Mouse (Mus musculus) right cerebral cortex, postnatal 14 days (tissue): ENCODE measurements around the gene Ccdc78.
"Not testable (repeated sequence)": the region's sequence is repeated elsewhere in the genome, so short reads cannot be mapped to it uniquely, and the experiment has no call there.

Experiments used
- DNase-seq: peaks from one replicate; pipeline ENCODE4 v3.0.0; 2022

Gene Ccdc78

DNA sequence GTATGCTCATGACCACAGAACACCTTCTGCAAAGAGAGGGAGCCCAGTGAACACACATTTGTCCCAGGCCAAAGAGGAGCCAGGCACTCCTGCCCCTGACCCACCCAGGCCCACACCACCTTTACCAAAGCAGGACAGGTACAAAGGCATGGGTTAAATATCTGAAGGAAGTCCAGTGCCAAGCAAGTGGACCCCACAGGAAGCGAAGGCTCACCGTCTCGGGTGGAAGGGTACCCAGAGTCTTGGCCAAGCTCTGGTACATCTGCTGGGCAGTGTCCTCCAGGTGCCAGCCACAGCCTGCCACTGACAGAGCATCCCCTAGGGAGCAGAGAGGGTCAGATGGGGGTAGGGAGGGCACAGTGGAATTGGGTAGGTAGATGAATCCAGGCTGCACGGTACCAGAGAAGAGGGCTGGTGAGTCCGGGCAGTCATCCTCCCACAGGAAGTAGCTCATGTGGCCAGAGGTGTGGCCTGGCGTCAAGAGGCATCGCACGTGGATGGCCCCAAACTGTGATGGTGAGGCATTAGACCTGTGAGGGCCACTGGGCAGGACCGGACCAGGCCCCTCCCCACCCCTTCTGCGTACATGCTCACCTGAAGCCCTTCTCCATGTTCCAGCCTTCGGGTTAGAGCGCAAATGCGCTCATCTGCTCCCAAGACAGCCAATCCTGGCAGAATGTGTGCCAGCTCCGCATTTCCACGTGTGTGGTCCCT is 2.4 kb upstream of the Ccdc78 start:
- DNase-seq = no peak

DNA sequence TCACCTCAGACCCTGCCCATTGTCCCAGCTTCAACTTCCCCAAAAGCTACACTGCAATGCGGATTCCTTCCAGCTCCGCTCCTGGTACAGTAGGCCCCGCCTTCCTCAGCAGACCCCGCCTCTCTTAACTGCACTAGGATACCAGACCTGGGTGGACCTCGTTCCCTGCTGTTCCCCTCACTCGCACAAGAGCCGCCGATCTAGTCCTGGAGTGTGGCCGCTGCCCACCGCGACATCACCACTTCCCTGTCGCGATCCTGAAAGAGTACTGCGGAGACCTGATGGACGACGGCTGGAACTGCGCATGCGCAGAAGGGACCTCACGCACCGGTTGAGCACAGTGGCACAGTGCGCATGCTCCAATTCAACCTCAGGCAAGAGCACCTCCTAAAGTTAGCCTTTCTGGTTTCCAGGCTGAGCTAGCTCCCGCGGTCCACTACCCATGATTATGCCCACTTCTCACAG is 1.1 kb upstream of the Ccdc78 start, which contains the start of gene Haghl:
Gene Haghl, minus strand, starts transcription at position 393 of the 465 bp plus-strand sequence.
- peak; percentile 99 for DNase-seq

GRCm38 (mm10) chr17:25786781-25787504 is 563 bp downstream of the Ccdc78 start:
- no peak for DNase-seq

DNA sequence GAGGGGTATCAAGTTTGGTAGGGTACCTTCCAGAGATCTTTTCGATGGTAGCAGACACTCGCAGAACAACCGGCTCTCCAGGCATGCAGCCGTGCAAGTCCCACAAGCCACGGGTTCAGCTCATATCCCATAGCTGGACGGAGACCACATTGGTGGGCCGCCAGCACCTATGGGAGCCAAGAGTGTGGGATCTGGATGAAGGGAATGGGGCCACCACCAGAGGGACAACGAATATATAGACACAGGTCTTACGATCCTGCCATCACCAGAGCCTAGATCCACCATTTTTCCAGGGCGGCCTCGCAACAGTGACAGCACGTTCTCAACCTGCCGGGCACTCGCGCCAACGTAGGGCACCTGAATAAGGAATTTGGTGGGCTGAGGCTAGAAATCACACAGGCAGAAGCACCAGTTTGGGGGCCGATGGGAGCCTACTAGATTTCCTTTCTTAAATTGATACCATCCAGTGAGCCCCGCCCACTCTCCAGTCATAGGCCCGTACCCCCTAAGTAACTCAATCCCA is 5.0 kb downstream of the Ccdc78 start:
- no peak for DNase-seq

DNA sequence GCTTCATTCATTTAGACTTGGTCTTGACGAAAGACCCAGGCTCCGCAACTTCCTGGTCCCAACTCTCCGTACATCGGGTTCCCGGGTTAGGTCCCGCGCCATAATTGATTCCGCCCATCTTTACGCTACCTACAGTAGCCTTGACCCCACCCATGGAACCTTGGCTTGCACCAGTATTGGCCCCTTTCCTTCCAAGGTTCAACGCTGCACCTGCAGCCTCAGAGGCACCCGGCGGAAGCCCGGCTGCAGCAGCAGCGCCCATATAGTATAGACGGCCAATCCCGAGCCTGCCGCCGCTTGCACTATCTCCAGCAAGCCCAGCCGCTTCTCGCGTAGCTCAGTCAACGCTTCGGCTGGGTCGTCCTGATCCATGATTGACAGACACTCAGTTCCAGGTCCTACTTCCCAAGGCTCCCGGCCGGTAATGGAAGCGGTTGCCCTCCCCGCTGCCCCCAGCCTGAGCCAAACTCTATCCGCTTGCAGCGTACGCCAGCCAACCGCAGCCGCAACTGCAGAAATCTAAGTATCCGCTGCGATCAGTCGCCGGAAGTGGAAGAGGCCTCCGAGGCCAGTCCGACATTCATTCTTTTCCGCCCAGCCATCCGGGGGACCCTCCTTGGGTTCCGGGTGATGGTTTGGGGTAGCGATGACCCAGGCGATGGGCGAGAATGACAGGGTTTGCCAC is 5.6 kb downstream of the Ccdc78 start:
- DNase-seq = peak; percentile 83

GRCm38 (mm10) chr17:25792615-25793014 is 6.2 kb downstream of the Ccdc78 start, which contains the start of gene Fam173a:
Gene Fam173a (minus strand): TSS chr17:25792901.
- DNase-seq = peak; percentile 75

GRCm38 (mm10) chr17:25794197-25794596 is 7.8 kb downstream of the Ccdc78 start:
- DNase-seq = no peak

- DNase-seq = no peak
These were observed 8.6 kb downstream of the Ccdc78 start for GRCm38 (mm10) chr17:25794998-25795397.

DNA sequence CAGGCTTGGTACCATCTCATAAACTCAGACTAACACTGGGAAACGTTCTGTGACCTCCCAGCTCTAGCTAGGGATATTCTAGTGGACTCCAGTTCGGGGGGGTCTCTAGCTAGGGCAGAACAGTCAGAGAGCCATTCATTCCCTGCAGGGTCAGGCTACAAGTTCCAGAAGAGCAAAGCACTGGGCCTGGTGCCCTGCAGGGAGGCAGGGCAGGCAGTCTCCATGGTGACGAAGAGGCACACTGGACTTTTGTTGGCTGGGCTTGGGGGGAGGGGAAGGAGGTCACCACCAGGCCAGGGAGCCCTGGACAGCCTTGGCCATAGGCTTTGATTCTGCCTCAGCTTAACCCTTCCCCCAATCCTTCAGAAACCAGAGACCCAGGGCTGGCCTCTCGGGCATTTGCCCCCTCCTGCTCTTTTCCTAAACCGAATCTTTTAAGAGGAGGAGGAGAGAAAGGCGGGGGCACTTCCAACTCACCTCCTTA is 9.3 kb downstream of the Ccdc78 start, which contains the start of gene AC134908.4:
Gene AC134908.4, minus strand, starts transcription at position 51 of the 484 bp plus-strand sequence.
- DNase-seq = peak; percentile 42

DNA sequence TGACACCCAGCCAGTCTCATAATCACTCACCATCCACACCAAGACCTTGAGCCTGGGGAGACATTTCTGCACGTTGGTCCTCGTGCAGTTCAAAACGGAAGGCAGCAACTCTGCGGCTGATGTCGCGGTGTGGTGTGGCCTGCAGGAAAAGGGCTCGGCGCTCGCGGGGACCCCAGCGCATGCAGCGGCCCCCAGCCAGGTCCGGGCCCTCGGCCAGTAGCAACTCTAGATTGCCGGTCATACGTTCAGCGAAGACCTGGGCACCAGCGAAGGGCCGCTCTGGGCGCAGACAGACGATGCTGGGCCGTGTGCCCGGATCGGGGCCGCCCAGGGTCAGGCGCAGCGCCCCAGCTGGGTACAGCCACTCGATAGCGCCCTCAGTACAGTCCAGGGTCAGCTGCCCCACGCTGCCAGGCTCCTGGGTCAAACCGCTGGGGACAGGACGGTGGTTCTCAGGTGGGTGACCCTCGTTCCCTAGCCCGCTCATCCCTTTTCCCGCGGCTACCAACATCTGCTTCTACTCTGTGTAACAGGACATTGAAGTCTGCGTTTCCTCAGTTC is 9.9 kb downstream of the Ccdc78 start:
- no peak for DNase-seq

DNA sequence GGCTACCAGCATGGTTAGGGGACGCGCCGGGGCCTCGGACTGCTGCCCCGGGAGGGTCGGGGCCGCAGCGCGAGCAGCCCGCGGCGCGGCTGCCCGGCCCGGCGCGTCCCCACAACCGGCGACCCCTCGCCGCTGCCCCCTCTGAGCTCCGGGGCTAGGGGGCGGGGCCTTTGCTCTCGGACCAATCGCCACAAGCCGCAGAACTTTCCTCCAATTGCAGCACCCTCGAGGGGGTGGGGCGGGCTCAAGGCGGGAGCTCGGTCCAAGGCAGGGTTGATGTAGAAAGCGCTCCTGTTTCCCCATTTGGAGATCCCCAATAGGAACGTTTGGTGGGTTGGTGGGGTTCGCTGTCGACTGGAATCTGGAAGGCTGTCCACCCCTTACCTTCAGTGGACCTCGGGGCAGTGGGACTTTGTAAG is 10.6 kb downstream of the Ccdc78 start, which contains the start of gene Metrn:
Gene Metrn, minus strand, starts transcription at position 186 of the 419 bp plus-strand sequence.
- DNase-seq = peak; percentile 75

DNA sequence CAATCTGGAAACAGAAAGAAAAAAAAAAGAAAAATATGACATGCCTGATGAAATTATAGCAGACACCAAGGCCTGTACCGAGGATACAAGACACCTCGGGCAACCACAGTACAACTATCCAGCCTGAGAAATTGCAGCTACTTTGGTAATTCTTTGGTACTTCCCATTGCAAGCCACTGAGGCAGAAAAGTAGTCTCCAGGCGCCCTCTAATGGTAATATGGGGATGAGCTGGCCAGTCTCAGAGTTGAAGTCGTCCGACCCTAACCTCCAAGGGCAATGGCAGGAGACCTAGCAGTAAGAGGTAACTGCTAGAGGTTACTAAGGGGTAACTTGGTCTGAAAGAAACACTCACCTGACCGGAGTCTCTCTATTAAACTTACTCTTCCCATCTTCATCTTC is 14.6 kb downstream of the Ccdc78 start:
- no peak for DNase-seq

GRCm38 (mm10) chr17:25802825-25803517 is 16.6 kb downstream of the Ccdc78 start:
- DNase-seq = peak; percentile 83

GRCm38 (mm10) chr17:25806507-25806906 is 20.1 kb downstream of the Ccdc78 start:
- DNase-seq = no peak

DNA sequence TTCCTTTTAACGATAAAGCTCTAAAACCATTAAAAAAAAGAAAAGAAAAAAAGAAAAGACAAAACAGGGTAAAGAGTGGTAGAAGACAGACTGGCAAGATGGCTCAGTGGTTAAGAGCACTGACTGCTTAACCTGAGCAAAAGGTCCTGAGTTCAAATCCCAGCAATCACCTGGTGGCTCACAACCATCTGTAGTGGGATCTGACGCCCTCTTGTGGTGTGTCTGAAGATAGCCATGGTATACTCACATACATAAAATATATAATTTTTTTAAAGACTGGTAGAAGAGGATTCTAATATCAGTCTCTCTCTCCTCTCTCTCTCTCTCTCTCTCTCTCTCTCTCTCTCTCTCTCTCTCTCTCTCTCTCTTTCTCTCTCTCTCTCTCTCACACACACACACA is 21.1 kb downstream of the Ccdc78 start:
- DNase-seq = not testable (repeated sequence)

DNA sequence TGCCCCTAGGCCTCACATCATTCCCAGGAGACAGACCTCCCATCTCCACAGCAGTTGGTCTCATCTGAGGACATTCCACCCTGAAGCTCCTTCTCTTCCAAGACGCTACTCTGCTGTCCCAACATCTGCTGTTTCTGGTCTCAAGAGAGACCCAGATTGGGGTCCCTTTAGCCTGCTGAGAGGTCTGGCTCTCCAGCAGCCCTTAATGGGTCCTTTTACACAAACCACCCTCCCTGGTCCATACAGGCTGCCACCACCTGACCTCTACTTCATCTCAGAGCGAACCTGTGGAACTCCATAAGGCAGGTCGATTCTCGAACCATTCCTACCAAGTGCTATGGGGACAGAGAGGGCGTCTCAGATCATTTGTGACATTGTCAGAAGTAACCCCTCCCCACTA is 21.6 kb downstream of the Ccdc78 start:
- DNase-seq = no peak

GRCm38 (mm10) chr17:25808789-25809605 is 22.6 kb downstream of the Ccdc78 start, which contains the start of gene Fbxl16:
Gene Fbxl16 (plus strand): TSS chr17:25809085.
- peak; percentile 87 for DNase-seq

GRCm38 (mm10) chr17:25809606-25810340 is 23.4 kb downstream of the Ccdc78 start:
- peak; percentile 53 for DNase-seq

DNA sequence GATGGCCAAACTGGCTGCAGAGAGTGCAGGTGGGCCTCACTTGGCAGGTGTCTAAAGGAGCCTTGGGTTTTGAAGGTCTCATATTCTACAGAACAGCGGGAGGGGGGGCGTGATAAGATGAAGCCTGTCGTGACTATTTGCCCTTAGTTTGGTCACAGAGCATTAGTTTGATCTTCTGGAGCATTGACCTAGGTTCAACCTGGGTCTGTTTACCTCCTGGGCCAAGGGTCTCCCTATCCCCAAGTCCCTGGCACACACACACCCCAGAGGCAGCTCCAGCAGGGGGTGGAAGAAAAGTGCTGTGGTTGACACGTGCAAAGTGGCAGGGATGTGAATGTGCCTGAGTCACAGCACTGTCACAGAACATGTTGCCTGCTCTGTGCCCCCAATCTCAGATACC is 24.5 kb downstream of the Ccdc78 start:
- no peak for DNase-seq

GRCm38 (mm10) chr17:25813471-25813870 is 27.1 kb downstream of the Ccdc78 start:
- DNase-seq = peak; percentile 79
